Mouse (Mus musculus): ENCODE measurements around the gene Spc24.

Gene Spc24

DNA sequence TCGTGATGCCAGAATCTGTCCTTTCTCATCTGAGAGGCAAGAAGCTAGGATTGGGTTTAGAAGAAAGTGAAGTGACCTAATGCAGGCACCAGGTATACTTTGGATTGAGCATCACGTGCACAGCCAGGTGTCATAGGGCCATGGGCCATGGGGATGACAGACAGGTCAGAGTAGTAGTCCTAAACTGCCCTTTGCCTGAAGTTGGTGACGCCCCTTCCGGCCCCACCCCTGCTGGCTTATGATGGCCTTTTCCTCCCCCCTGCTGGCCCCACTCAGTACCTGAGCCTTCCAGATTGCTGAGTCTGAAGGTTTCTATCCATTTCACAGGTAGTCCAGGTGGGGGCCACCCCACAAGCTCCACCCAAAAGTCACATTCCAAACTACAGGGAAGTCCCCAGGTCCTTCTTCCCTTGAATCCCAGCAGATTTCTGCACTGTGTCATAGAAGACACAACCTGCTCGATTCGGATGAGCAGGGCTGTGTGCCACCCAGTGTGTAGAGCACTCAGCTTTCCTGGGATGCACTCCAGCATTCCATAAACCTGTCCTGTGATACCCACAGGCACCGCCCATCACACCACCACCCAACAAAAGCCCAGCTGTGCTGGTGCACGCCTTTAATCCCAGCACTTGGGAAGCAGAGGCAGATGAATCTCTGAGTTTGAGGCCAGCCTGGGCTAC is 53.4 kb downstream of the Spc24 start:
- DNase-seq (ENCODE audit: low spot score in 2 of 2), result no peak

DNA sequence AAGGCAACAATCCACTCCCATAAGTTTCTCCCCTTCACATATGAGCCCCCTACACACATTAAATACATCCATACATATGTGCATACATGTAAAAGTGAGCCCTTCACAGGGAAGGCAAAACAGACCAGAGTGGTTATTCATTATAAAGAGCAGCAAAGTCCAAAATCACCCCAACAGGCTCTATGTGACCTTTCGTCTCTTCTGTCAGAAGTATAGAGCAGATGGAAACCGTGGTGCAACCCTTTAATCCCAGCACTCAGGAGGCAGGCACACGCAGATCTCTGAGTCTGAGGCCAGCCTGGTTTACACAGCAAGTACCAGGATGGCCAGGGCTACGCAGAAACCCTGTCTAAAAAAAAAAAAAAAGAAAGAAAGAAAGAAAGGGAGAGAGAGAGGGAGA is 54.0 kb downstream of the Spc24 start:
- no peak for DNase-seq (ENCODE audit: low spot score in 2 of 2)

Data from frontal cortex, postnatal 25 days (tissue).